In the genomic region with DNA sequence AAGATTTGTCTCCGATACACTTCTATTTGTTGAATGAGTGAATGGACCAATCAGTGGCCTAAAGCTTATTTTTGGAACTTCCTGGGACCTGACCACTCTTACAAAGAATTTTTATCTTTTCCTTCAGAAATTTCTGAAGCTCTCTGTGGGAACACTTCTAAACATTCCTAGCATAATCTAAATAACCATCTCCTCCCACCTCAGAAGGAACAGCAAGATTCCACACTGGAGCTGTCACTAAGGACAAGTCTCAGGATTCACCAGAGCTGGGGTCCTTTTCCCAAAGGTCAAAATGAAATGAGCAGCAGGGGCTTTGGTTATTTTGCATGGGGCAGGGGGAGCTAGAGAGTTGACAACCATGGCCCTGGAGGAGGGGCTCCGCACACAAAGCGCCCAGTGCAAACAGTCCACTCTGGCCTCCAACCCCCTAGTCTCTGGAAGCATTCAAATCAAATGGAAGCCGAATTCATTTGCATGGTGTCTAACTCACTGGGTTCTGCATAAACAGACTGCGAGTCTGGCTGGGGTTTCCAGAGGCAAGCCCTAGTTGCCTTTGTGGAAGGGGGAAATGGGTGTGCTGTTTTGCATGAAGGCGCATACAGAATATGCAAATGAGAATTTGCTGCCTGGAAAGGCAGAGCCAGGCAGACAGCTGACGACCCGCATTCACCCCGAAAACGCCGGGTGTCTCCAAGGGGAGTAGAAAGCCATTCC, we compare ENCODE assay signal across 8 mouse cellular contexts. TPM values are rescaled to one million over a fixed set of nuclear protein-coding genes. Genes with fewer than 3 reads are reported as not detected.
DNase-seq lines count a peak whose midpoint lies in the region; ATAC-seq lines count a peak whose summit lies in the region.
"Had no signal": no experiment of that assay in that cellular context is flagged by ENCODE, and none has a peak within 500 bp of the region (broad histone marks: within the 10 kb centered on the region; RNA-seq: fewer than 3 reads in every experiment).

No protein-coding gene starts in this region.

- DNase-seq in liver, embryonic 11.5 days (ENCODE audit: low spot score), result peak; percentile 35
- no peak for DNase-seq in liver
- DNase-seq in limb, embryonic 10.5 days (ENCODE audit: low spot score), result no peak
- DNase-seq in retina, postnatal 1 day, result peak; percentile 77
- DNase-seq in gastrocnemius, postnatal 4 days (ENCODE audit: low spot score in 2 of 2), result no peak
- DNase-seq in gastrocnemius, adult 8-10 months (ENCODE audit: low spot score in 2 of 2), result no peak

- H3K4me3 ChIP-seq in liver, embryonic 11.5 days (ENCODE audit: low read depth, low read length), result no peak overlapping the region
- no peak overlapping the region for H3K4me3 ChIP-seq in embryonic facial prominence, embryonic 12.5 days
- peak overlapping the region; percentile 22; the same call in 1 of the 2 replicates for H3K4me3 ChIP-seq in limb, embryonic 10.5 days

- no peaks in the 10 kb centered on the region for H3K36me3 ChIP-seq in liver, embryonic 11.5 days (ENCODE audit: control insufficient read depth, insufficient read depth, low read length)
- 0 out of 2 replicates have a peak, but pooled peaks cover 15% of the 10 kb centered on the region for H3K36me3 ChIP-seq in embryonic facial prominence, embryonic 12.5 days
- peaks cover 44% of the 10 kb centered on the region for H3K36me3 ChIP-seq in limb, embryonic 10.5 days

- no peaks in the 10 kb centered on the region for H3K9me3 ChIP-seq in liver, embryonic 11.5 days (ENCODE audit: control insufficient read depth, low read length)
- H3K9me3 ChIP-seq in embryonic facial prominence, embryonic 12.5 days, result no peaks in the 10 kb centered on the region
- no peaks in the 10 kb centered on the region for H3K9me3 ChIP-seq in limb, embryonic 10.5 days (replicated peaks)

- no peak overlapping the region for H3K27ac ChIP-seq in liver, embryonic 11.5 days (ENCODE audit: low read depth, low read length)
- no peak overlapping the region for H3K27ac ChIP-seq in embryonic facial prominence, embryonic 12.5 days
- H3K27ac ChIP-seq in limb, embryonic 10.5 days, result peak overlapping the region; percentile 36; the same call in 1 of the 2 replicates
- H3K27ac ChIP-seq: macrophage had no signal

- peak overlapping the region; percentile 46 for H3K4me2 ChIP-seq in liver, embryonic 11.5 days
- H3K4me2 ChIP-seq in embryonic facial prominence, embryonic 12.5 days (replicated peaks), result peak overlapping the region; percentile 32

- no peak overlapping the region for H3K9ac ChIP-seq in liver, embryonic 11.5 days (ENCODE audit: low read depth, low read length)
- H3K9ac ChIP-seq in embryonic facial prominence, embryonic 12.5 days, result no peak overlapping the region

- WGBS in liver, embryonic 11.5 days, result 24% methylated on average over 11 of the region's 11 CpGs
- 9% methylated on average over 11 of the region's 11 CpGs for WGBS in embryonic facial prominence, embryonic 12.5 days
- WGBS in limb, embryonic 10.5 days, result 26% methylated on average over 11 of the region's 11 CpGs

- no peaks in the 10 kb centered on the region for H3K4me1 ChIP-seq in liver, embryonic 11.5 days (replicated peaks; ENCODE audit: control insufficient read depth, insufficient read depth, low read length)
- H3K4me1 ChIP-seq in embryonic facial prominence, embryonic 12.5 days, result peaks cover 42% of the 10 kb centered on the region
- H3K4me1 ChIP-seq in limb, embryonic 10.5 days, result peaks cover 47% of the 10 kb centered on the region

- no peak for ATAC-seq in liver, embryonic 11.5 days (replicated peaks; ENCODE audit: low FRiP score)
- ATAC-seq in embryonic facial prominence, embryonic 12.5 days (ENCODE audit: insufficient number of reproducible peaks, insufficient read depth, low FRiP score, low TSS enrichment), result no peak

- no peaks in the 10 kb centered on the region for H3K27me3 ChIP-seq in liver, embryonic 11.5 days (replicated peaks; ENCODE audit: control insufficient read depth, insufficient read depth, low read length)
- H3K27me3 ChIP-seq in embryonic facial prominence, embryonic 12.5 days, result no peaks in the 10 kb centered on the region
- H3K27me3 ChIP-seq in limb, embryonic 10.5 days (ENCODE audit: low read depth, poor library complexity, severe bottlenecking), result no peaks in the 10 kb centered on the region

RNA-seq across cellular contexts. Expression of a gene that starts 18.3 kb away (rescaled TPM):
- 5.6 and 6.8 TPM in 2 replicates for polyA plus RNA-seq in liver, embryonic 11.5 days (2014; fragmentation: Nextera tagmentation; extraction: Ambion mirVana)
- polyA plus RNA-seq in embryonic facial prominence, embryonic 12.5 days (2016; fragmentation: Nextera tagmentation; extraction: Ambion mirVana), result 60.1 and 63.6 TPM in 2 replicates
- 24.9 and 44.3 TPM in 2 replicates for polyA plus RNA-seq in limb, embryonic 10.5 days (2016; fragmentation: Nextera tagmentation; extraction: Ambion mirVana)
- 10 to 100 TPM; 10.7 to 12.8 TPM for total RNA-seq in gastrocnemius, postnatal 4 days (2021)
- 1 to 10 TPM; 1.1 to 1.4 (median 1.2) TPM for total RNA-seq in gastrocnemius, adult 8-10 months (2022)
- polyA plus RNA-seq: macrophage had no signal

Comparison
In these comparisons a context has a peak if more than half of its experiments do, and no peak if none do; other contexts are left out.
1. DNase-seq: peak in liver, embryonic 11.5 days (single experiment) and retina, postnatal 1 day (single experiment); none in liver (single experiment), limb, embryonic 10.5 days (single experiment), gastrocnemius, postnatal 4 days (0 of 2) and gastrocnemius, adult 8-10 months (0 of 2).